Mouse (Mus musculus) lung, adult 18-20 months (tissue): ENCODE data around the gene Snx6.
"Not testable (repeated sequence)": the region's sequence is repeated elsewhere in the genome, so short reads cannot be mapped to it uniquely, and the experiment has no call there.

ENCODE experiments used
- DNase-seq, 2 experiments: peaks; one replicate each; pipeline ENCODE4 v3.0.0; 2022; ENCODE audit warnings: mixed read lengths in 2 of 2

The Snx6 gene

DNA sequence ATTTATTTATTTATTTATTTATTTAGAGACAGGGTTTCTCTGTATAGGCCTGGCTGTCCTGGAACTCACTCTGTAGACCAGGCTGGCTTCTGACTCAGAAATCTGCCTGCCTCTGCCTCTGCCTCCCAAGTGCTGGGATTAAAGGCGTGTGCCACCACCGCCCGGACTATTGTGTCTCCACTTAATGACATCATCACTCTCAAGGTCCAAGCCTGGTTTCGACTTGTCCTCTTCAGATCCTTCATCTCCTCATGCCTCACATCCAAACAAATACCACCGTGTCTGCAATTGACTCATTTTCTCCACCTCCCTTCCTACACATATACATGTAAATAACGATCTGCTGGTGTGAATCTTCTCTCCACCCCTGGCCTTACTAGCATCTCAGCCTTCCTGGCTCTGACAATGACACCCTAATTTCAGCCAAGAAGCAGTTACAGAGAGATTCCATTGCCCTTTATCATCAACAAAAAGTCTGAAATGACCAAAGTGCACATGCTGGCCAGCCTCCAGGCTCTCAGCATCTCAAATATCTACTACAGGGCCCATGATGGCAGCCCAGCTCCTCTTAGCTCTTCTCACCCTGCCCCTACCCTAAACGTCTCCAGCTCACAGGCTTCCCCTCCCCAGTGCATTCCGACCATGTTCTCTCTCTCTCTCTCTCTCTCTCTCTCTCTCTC is 1.2 kb upstream of the Snx6 start:
- DNase-seq = no peak

DNA sequence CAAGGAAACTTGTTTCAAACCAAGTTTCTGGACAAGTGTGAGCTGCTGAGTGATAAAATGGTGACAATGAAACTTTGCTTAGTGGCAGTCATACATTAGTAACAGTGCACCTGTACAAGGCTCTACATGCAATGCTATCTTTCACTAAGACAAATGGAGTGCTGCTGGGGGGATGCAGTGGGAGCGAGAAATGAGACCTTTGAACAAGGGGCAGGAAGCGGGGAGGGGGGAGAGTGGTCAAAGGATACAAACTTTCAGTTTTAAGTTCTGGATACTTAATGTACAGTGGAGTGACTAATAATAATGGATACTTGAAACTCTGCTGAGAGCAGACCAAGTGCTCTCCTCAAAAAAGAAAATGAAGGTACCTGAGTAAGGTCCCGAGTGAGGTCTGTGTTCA is 1.1 kb downstream of the Snx6 start:
- DNase-seq = no peak

DNA sequence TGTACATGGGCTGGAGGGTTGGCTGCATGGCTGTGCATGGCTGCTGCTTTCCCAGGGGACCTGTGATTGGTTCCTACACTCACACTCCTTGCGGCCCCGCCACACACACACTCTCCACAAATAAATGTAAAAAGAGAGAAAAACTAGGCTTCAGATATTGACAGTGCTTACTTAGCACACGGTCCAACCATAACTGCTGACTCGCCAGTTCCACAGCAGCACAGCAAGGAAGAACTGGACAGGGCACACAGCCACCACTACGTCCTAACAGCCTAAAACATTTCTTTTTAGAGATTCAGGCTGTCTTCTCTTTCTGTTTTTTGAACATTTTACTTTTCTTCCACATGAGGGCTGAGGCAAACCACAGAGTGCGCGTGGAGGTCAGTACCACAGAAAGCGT is 4.0 kb downstream of the Snx6 start:
- no peak for DNase-seq

DNA sequence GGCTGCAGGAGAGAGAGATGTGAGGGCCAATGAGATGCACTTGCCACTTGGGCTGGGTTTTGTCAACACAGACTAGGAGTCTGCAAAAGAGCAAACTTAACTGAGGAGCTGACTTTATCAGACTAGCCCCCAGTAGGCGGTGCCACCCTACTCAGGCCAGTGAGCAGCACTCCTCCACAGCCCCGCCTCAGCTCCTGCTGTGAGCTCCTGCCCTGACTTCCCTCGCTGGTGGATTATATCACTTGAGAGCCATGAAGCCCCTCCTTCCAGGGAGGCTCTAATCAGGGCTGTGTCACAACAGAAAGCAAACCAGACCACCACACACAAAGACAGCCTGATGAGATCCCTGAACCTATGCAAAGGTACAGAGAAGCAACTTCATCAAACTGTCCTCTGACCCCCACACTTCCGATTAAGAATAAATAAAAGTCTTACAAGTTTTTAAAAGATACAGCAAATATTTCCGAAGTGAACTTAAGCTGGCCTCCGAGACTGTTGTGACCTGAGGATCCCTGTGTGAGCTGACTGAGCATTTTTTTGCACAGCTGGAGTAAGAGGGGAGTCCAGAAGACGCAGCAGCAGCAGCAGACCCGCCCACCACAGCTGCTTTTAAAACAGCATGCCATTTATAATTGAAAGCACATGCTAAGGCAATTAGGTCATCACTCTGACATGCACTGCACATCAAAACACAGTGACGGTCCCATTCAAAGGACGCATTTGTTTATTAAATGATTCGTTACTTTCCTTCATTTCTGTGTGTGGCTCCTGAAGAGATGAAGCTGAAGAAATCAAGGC is 6.0 kb downstream of the Snx6 start:
- peak; percentile 64 to 69 for DNase-seq

DNA sequence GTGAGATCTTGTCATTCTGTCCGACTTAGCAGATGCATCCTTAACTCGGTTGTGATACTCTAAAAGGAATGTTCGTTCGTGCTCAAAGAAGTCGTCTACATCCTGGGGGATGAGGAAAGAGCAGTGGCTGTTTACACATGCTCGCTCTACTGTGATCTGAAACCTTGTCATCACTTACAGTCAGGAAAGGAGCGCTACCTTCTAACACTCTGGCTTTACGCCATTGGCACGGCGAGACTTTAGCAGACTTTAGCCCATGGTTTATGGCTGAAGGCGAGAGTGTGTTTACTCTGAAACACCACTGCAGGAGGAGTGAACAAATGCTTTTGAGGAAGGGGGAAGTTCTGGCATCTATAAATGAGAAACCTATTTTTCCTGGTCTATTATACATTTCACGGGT is 31.9 kb downstream of the Snx6 start:
- no peak for DNase-seq

DNA sequence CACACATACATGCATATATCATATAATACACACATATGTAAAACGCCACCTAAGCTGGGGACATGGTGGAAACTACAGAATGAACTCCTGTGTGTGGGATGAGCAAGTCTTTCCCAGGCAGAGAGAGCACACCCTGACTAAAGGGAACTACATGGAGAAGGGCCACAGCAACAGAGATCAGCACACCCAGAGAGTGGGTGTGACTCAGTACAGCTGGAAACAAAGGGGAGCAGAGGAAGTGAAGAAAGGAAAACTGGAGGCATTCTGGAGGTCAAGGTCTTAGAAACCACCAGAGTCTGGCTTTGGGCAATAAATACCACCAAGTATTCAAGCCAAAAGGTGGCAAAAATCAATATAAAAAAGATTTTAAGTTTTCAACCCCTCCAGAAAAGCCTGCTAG is 34.8 kb downstream of the Snx6 start:
- no peak for DNase-seq

DNA sequence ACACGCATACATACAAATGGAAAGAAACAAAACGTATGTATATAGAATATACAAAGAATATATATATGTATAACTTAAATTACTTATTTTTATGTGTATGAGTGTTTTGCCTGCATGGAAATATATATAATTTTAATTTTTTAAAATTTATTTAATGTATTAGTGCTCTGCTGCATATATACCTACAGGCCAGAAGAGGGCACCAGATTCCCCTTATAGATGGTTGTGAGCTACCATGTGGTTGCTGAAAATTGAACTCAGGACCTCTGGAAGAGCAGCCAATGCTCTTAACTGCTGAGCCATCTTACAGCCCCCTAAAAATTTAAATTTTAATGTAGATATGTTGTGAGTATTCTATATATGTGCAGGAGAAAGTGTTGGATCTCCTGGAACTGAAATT is 36.7 kb downstream of the Snx6 start:
- DNase-seq = no peak

DNA sequence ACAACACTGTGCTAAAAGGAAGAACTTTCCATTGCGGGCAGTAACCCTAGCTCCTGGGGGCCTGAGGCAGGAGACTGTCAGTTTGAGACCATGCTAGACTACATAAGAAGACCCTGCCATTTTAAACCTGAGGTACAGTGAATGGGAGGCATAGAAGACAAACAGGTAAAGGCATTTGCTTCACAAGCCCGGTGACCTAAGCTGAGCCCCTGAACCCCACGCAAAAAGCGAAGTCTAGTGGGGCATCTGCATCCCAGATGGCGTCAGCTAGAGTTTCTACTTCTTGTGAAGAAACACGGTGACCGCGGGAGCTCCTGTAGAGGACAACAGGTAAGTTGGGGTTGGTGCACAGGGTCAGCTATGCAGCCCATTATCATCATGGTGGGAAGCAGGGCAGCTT is 46.9 kb downstream of the Snx6 start:
- no peak for DNase-seq

DNA sequence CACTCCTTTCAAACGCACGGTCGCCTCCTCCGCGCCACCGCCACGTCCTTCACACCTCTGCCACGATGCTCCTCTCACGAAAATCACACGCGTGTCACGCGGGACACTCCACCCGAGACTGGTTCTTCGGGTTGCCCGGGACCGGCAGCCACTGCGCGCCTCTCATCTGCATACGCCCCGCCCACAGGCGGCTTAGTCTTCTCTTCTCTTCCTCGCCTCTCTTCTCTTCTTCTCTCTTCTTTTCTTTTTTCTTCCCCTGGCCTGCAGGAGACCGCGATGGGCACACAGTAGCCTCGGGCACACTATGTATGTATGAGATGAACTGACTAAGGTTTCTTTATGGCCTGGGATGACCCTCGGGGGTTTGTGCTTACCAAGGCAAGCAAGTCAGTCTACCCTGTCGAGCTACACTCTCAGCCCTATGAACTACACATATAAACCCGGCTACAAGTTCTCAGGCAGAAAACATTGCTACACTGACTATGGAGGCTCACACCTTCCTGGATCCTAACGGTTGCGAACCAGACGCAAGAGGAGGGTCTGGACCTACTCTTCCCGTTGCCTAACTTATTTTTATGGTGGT is 56.8 kb downstream of the Snx6 start:
- peak; percentile 10 to 24 for DNase-seq

DNA sequence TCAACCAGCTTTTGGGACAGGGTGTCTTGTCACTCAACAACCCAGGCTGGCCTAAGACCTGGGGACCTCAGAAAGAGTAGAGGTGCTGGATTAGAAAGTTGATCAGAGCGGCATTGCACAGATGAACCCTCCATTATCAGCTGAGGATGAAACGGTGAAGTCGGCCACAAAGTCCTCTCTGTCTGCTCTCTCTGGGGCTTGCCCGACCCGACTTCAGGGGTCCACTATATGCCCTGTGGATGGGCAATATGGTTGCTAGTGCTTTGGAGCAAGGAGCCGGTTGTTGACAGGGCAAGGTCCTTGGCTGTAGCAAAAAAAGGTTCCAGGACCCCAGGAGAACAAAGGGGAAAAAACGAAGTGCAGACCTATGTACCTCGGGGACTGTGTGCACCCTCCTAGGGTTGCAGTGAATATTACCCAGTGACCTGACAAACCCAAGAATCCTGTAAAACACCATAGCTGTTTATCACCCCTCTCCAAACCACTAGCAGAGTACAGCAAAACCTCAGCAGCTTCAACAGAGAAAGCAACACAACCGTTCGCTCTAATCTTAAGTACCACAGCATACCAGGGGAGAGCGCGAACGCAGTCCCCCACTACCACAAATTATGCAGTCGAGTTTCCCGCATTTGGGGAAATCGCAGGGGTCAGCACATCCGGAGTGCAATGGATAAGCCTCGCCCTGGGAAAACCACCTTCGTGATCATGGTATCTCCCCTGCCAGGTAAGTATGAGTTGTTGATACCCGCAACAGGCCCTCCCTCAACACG is 57.4 kb downstream of the Snx6 start:
- not testable (repeated sequence) for DNase-seq

DNA sequence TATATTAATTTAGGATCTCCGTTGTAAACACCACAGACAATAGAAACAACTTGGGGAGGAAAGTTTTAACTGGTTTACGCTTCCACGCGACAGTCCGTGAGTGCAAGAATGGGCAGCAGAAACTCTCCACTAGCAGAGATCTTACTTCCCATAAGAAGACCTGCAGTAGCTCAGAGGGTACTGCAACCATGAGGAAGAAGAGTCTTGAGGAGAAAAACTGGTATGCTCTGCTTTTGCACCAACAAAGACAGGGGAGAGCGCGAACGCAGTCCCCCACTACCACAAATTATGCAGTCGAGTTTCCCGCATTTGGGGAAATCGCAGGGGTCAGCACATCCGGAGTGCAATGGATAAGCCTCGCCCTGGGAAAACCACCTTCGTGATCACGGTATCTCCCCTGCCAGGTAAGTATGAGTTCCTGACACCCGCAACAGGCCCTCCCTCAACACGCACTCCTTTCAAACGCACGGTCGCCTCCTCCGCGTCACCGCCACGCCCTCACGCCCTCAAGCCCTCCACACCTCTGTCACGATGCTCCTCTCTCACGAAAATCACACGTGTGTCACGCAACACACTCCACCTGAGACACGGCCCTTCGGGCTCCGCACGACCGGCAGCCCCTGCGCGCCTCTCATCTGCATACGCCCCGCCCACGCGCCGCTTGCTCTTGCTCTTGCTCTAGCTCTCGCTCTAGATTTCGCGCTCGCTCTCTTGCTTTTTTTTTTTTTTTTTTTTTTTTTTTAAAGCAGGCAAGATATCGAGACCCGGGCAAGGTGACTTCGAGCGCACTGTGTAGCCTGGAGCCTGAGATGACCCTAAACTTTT is 61.0 kb downstream of the Snx6 start:
- peak; percentile 48 to 58 for DNase-seq

DNA sequence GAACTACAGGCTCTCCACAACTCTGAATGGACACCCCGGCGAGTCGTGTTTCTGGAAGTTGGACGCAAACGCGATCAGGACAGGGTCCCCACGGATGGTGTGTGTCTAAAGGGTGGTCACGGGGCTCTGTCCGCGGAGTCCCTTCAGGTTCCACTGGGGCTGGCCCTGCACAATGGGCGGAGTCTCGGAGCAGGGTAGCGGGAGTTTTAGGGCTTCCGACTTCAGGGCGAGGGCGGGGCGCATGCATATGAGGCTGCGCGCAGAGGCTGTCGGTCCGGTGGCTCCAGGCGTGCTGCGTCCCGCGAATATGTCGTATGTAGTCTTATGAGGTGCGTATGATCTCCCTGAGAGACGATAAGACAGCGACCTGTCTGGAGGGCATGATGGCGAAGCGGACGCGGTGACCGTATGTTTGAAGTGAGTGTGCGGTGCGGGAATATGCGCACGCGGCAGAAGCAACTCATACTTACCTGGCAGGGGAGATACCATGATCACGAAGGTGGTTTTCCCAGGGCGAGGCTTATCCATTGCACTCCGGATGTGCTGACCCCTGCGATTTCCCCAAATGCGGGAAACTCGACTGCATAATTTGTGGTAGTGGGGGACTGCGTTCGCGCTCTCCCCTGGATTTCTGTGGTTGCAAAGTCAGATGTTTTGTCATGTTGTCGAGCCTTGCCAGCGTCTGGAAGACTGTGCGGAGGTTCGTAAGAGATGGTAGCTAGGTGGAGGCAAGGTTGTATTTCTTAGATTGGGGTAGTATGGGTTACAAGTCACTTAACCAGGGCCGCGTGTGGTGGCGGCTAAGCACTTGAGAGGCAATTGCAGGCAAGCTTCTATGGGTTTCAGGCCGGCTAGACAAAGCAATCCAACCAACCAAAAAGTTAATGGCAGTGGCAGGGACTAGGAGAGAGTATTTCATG is 66.1 kb downstream of the Snx6 start:
- DNase-seq = not testable (repeated sequence)

DNA sequence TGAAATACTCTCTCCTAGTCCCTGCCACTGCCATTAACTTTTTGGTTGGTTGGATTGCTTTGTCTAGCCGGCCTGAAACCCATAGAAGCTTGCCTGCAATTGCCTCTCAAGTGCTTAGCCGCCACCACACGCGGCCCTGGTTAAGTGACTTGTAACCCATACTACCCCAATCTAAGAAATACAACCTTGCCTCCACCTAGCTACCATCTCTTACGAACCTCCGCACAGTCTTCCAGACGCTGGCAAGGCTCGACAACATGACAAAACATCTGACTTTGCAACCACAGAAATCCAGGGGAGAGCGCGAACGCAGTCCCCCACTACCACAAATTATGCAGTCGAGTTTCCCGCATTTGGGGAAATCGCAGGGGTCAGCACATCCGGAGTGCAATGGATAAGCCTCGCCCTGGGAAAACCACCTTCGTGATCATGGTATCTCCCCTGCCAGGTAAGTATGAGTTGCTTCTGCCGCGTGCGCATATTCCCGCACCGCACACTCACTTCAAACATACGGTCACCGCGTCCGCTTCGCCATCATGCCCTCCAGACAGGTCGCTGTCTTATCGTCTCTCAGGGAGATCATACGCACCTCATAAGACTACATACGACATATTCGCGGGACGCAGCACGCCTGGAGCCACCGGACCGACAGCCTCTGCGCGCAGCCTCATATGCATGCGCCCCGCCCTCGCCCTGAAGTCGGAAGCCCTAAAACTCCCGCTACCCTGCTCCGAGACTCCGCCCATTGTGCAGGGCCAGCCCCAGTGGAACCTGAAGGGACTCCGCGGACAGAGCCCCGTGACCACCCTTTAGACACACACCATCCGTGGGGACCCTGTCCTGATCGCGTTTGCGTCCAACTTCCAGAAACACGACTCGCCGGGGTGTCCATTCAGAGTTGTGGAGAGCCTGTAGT is 76.4 kb downstream of the Snx6 start:
- DNase-seq = not testable (repeated sequence)

DNA sequence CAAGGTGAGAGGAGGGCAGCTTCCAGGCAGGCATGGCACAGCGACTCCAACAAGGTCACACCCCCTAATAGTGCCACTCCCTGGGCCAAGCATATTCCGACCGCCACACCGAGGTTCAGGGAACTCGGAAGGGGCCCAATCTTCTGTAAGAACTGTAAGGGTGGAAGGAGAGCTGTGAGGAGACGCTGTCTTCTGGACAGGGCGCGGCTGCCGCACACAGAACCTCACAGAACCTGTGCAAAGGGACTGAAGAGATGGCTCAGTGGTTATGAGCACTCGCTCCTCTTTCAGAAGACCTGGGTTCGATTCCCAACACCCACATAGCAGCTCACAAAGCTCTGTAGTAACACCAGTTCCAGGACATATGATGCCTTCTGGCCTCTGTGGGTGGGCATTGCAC is 78.0 kb downstream of the Snx6 start:
- not testable (repeated sequence) for DNase-seq

DNA sequence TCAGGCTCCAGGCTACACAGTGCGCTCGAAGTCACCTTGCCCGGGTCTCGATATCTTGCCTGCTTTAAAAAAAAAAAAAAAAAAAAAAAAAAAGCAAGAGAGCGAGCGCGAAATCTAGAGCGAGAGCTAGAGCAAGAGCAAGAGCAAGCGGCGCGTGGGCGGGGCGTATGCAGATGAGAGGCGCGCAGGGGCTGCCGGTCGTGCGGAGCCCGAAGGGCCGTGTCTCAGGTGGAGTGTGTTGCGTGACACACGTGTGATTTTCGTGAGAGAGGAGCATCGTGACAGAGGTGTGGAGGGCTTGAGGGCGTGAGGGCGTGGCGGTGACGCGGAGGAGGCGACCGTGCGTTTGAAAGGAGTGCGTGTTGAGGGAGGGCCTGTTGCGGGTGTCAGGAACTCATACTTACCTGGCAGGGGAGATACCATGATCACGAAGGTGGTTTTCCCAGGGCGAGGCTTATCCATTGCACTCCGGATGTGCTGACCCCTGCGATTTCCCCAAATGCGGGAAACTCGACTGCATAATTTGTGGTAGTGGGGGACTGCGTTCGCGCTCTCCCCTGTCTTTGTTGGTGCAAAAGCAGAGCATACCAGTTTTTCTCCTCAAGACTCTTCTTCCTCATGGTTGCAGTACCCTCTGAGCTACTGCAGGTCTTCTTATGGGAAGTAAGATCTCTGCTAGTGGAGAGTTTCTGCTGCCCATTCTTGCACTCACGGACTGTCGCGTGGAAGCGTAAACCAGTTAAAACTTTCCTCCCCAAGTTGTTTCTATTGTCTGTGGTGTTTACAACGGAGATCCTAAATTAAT is 81.5 kb downstream of the Snx6 start:
- DNase-seq = peak; percentile 62 to 71

DNA sequence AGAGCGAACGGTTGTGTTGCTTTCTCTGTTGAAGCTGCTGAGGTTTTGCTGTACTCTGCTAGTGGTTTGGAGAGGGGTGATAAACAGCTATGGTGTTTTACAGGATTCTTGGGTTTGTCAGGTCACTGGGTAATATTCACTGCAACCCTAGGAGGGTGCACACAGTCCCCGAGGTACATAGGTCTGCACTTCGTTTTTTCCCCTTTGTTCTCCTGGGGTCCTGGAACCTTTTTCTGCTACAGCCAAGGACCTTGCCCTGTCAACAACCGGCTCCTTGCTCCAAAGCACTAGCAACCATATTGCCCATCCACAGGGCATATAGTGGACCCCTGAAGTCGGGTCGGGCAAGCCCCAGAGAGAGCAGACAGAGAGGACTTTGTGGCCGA is 85.0 kb downstream of the Snx6 start:
- DNase-seq = not testable (repeated sequence)

DNA sequence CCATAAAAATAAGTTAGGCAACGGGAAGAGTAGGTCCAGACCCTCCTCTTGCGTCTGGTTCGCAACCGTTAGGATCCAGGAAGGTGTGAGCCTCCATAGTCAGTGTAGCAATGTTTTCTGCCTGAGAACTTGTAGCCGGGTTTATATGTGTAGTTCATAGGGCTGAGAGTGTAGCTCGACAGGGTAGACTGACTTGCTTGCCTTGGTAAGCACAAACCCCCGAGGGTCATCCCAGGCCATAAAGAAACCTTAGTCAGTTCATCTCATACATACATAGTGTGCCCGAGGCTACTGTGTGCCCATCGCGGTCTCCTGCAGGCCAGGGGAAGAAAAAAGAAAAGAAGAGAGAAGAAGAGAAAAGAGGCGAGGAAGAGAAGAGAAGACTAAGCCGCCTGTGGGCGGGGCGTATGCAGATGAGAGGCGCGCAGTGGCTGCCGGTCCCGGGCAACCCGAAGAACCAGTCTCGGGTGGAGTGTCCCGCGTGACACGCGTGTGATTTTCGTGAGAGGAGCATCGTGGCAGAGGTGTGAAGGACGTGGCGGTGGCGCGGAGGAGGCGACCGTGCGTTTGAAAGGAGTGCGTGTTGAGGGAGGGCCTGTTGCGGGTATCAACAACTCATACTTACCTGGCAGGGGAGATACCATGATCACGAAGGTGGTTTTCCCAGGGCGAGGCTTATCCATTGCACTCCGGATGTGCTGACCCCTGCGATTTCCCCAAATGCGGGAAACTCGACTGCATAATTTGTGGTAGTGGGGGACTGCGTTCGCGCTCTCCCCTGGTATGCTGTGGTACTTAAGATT is 85.6 kb downstream of the Snx6 start:
- DNase-seq = not testable (repeated sequence)

DNA sequence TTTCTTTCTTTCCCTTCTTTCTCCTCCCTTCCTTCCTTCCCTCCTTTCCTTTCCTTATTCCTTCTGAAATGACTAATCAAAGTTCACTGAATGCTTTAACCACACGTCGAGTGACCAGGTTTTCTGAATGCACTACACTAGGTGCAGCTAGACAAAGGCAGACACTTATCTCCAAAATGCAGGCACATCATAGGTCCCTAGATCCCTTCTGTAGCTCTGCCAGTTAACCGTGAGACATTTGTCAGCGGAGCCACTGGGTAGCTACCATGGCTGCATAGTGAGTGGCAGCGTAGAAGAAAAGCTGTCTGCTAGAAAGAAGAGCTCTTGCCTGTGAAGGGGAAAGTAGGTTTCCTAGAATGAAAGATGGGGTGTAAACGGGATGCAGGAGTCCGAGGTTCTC is 96.1 kb downstream of the Snx6 start:
- DNase-seq = no peak
